Mouse (Mus musculus): ENCODE measurements around the gene Zfp964.
"Not testable (repeated sequence)": the region's sequence is repeated elsewhere in the genome, so short reads cannot be mapped to it uniquely, and the experiment has no call there.

Gene Zfp964

GRCm38 (mm10) chr8:69654358-69654981 lies at the start of gene Zfp964:
TSS of gene Zfp964 (plus strand) at chr8:69654479.
- DNase-seq (ENCODE audit: low spot score in 2 of 2): peak; percentile 79 to 81

- DNase-seq (ENCODE audit: low spot score in 2 of 2): no peak
Measured at GRCm38 (mm10) chr8:69614687-69615086, 39.6 kb upstream of the Zfp964 start.

- no peak for DNase-seq (ENCODE audit: low spot score in 2 of 2)
Measured at GRCm38 (mm10) chr8:69618078-69618477, 36.2 kb upstream of the Zfp964 start.

GRCm38 (mm10) chr8:69625095-69625789 lies 29.0 kb upstream of the Zfp964 start, which contains the start of gene Zfp868:
TSS of gene Zfp868 (minus strand) at chr8:69625548.
- peak; percentile 98 for DNase-seq (ENCODE audit: low spot score in 2 of 2)

- DNase-seq (ENCODE audit: low spot score in 2 of 2): no peak
Measured at GRCm38 (mm10) chr8:69653808-69654357, 396 bp upstream of the Zfp964 start.

GRCm38 (mm10) chr8:69661294-69661693 lies 7.0 kb downstream of the Zfp964 start:
- no peak for DNase-seq (ENCODE audit: low spot score in 2 of 2)

- DNase-seq (ENCODE audit: low spot score in 2 of 2): not testable (repeated sequence)
Measured at GRCm38 (mm10) chr8:69665051-69665450, 10.8 kb downstream of the Zfp964 start.

- no peak for DNase-seq (ENCODE audit: low spot score in 2 of 2)
Measured at GRCm38 (mm10) chr8:69701810-69702209, 47.5 kb downstream of the Zfp964 start.

- not testable (repeated sequence) for DNase-seq (ENCODE audit: low spot score in 2 of 2)
Measured at GRCm38 (mm10) chr8:69710624-69711023, 56.3 kb downstream of the Zfp964 start, which contains the start of gene Zfp869. TSS of gene Zfp869 (minus strand) at chr8:69710724.

GRCm38 (mm10) chr8:69713516-69713915 lies 59.2 kb downstream of the Zfp964 start:
- no peak for DNase-seq (ENCODE audit: low spot score in 2 of 2)

GRCm38 (mm10) chr8:69715366-69715765 lies 61.1 kb downstream of the Zfp964 start:
- no peak for DNase-seq (ENCODE audit: low spot score in 2 of 2)
